Mouse (Mus musculus) heart, postnatal 0 days (tissue): ENCODE data around the gene Krt33a. TPM values are rescaled to one million over a fixed set of nuclear protein-coding genes. Genes with fewer than 3 reads are reported as not detected.

ENCODE experiments used
- ATAC-seq: fragments of 200-750 bp; cut with Nextera tagmentation; 2 replicates; pipeline ENCODE4 v1.8.0; 2017; ENCODE audit warnings: low read depth, moderate number of reproducible peaks, moderate library complexity; ENCODE audit not compliant: insufficient read depth
- DNase-seq: peaks from one replicate; pipeline ENCODE4 v3.0.0-alpha.2; 2016; ENCODE audit warnings: low spot score
- H3K27ac ChIP-seq: fragments of 300-500 bp; sonication (generic); 2 replicates; pipeline ENCODE4 v1.5.1; 2014; ENCODE audit warnings: low read depth, mild to moderate bottlenecking
- H3K27me3 ChIP-seq: fragments of 300-500 bp; sonication (generic); 2 replicates; pipeline ENCODE4 v1.6.1; 2014; ENCODE audit warnings: low read length, mixed read lengths; ENCODE audit not compliant: control insufficient read depth, insufficient read depth
- H3K36me3 ChIP-seq: fragments of 300-500 bp; sonication (generic); replicated peaks from 2 replicates; pipeline ENCODE4 v1.6.1; 2014; ENCODE audit warnings: low read length, mixed read lengths; ENCODE audit not compliant: control insufficient read depth, insufficient read depth
- H3K4me1 ChIP-seq: fragments of 300-500 bp; sonication (generic); 2 replicates; pipeline ENCODE4 v1.6.1; 2014; ENCODE audit warnings: antibody characterized with exemption; ENCODE audit not compliant: control insufficient read depth, insufficient read depth
- H3K4me2 ChIP-seq: fragments of 300-500 bp; sonication (generic); 2 replicates; pipeline ENCODE4 v1.6.1; 2014; ENCODE audit warnings: low read depth, mild to moderate bottlenecking, low read length, moderate library complexity
- H3K4me3 ChIP-seq: fragments of 300-500 bp; sonication (generic); 2 replicates; pipeline ENCODE4 v1.5.1; 2014; ENCODE audit warnings: low read depth, low read length
- H3K9ac ChIP-seq: fragments of 300-500 bp; sonication (generic); replicated peaks from 2 replicates; pipeline ENCODE4 v1.6.1; 2014; ENCODE audit warnings: low read depth, low read length, mixed read lengths
- H3K9me3 ChIP-seq: fragments of 300-500 bp; sonication (generic); replicated peaks from 2 replicates; pipeline ENCODE4 v1.6.1; 2016; ENCODE audit warnings: low read length; ENCODE audit not compliant: control insufficient read depth
- CTCF ChIP-seq: IDR thresholded peaks from 2 replicates; pipeline ENCODE4 v1.5.1; 2016; ENCODE audit warnings: antibody characterized with exemption, control low read depth, low read depth
- EP300 ChIP-seq: IDR thresholded peaks from 2 replicates; pipeline ENCODE4 v1.6.1; 2016; ENCODE audit warnings: antibody characterized with exemption, low read depth
- WGBS: fragments of 180-500 bp; shearing (Covaris S2); extraction: QIAGEN DNeasy Blood & Tissue Kit; methylation state at CpG from one replicate; pipeline ENCODE4 v1.1.7; 2014; 5-methylcytosine and 5-hydroxymethylcytosine counted together
- polyA plus RNA-seq: library from polyadenylated mRNA; unstranded; fragments of >200 nt; fragmentation: Nextera tagmentation; extraction: Ambion mirVana; gene quantifications from 2 replicates; pipeline ENCODE4 v1.2.1, GENCODE M21; 2015
- total RNA-seq: library from RNA; depleted of rRNA; stranded (reverse); fragments of >200 nt; gene quantifications from 2 replicates; pipeline ENCODE4 v1.2.3, GENCODE M21; 2014; ENCODE audit warnings: low replicate concordance

Krt33a gene
- total and polyA plus RNA-seq, 2 experiments from 2014 or later, result not detected

DNA sequence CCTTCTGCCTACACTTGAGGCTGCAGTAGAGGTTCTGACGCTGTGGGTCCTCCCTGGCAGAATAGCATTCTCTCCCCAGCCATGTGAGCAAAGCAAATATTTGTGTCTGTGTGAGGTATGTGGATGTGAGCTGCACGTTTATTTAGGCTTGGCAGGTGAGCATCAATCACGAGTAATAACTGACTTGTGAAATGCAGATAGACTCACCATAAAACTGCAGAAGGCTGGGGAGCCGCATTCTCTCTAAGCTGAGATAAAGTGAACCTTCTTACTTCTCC, 21.7 kb downstream of the Krt33a start:
- DNase-seq (no peak), ATAC-seq (no peak)
- Histone ChIP-seq H3K27me3 (peaks cover 24% of the 10 kb centered on the region; the same call in 1 of the 2 replicates), H3K9me3 (no peaks in the 10 kb centered on the region), H3K27ac (no peak overlapping the region), H3K4me1 (no peaks in the 10 kb centered on the region), H3K4me2 (no peak overlapping the region), H3K4me3 (no peak overlapping the region), H3K36me3 (no peaks in the 10 kb centered on the region), H3K9ac (no peak overlapping the region)
- 56% methylated on average over 4 of the region's 4 CpGs for WGBS
- no peak for TF ChIP-seq EP300
- TF ChIP-seq CTCF, result no peak

DNA sequence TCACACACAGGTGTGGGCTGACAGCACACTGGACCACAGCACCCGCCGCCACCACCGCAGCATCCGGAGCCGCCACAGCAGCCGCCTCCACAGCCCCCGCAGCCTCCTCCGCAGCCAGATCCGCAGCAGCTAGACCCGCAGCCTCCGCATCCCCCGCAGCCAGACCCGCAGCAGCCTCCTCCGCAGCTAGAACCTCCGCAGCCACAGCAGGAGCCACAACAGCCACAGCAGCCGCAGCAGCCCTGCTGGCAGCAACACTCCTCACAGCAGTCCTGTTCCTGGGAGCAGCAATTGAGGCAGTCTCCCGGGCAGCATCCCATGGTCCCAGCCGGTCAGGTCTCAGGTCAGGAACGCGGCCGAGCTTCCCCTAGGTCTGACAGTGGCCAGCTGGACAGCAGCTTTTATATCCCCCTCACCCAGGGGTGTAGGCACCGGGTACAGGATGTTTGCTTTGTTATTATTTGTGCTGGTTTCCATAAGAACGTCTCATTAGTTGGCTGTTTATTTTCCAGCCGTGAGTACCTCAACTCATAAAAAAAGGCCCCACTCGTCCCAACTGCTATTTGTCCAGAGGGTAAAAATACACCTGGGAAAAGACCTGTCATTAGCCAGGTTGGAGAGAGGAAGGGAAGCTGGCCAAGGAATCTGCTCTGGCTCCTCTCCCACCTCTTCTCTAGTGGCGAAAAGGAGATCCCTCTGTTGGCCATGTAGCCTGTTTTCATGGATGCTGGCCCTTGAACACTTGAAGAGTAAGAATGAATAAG, 22.2 kb downstream of the Krt33a start, which contains the start of gene Krtap17-1:
TSS of gene Krtap17-1 (minus strand) at position 375 of the 764 bp plus-strand sequence.
- Histone ChIP-seq H3K4me3 (no peak within 1 kb of the TSS), H3K4me2 (no peak within 1 kb of the TSS), H3K27ac (no peak within 1 kb of the TSS), H3K4me1 (no peaks in the 10 kb centered on the region), H3K9me3 (no peaks in the 10 kb centered on the region), H3K27me3 (peaks cover 24% of the 10 kb centered on the region; the same call in 1 of the 2 replicates), H3K36me3 (no peaks in the 10 kb centered on the region), H3K9ac (no peak within 1 kb of the TSS)
- WGBS, result 21% methylated on average over 26 of the region's 26 CpGs
- ATAC-seq (no peak), DNase-seq (no peak)
- TF ChIP-seq EP300, result no peak
- no peak for TF ChIP-seq CTCF

DNA sequence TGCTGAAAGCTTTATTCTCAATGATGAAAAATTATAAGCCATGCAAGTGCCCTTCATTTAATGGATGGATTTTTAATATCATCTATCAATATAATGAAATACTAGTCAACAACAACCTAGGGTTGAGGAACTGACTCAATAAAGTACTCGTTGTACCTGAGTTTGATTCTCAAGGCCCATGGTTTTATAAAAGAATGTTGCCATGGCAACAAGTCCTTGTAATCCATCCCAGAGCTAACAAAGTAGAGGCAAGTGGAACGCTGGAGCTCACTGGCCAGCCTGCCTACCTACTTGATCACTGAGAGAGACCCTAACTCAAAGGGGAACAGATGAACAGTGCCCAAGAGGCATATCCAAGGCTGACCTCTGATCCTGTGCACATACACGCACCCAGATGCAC, 25.4 kb downstream of the Krt33a start:
- H3K4me1 ChIP-seq, result no peaks in the 10 kb centered on the region
- no peaks in the 10 kb centered on the region for H3K36me3 ChIP-seq
- WGBS, result 77% methylated on average over 3 of the region's 3 CpGs
- ATAC-seq, result no peak
- no peak for DNase-seq
- no peak overlapping the region for H3K4me3 ChIP-seq
- H3K4me2 ChIP-seq, result no peak overlapping the region
- H3K9ac ChIP-seq, result no peak overlapping the region
- no peak for TF ChIP-seq CTCF
- no peak for TF ChIP-seq EP300
- H3K9me3 ChIP-seq, result no peaks in the 10 kb centered on the region
- H3K27ac ChIP-seq, result no peak overlapping the region
- peaks cover 17% of the 10 kb centered on the region; the same call in 1 of the 2 replicates for H3K27me3 ChIP-seq

DNA sequence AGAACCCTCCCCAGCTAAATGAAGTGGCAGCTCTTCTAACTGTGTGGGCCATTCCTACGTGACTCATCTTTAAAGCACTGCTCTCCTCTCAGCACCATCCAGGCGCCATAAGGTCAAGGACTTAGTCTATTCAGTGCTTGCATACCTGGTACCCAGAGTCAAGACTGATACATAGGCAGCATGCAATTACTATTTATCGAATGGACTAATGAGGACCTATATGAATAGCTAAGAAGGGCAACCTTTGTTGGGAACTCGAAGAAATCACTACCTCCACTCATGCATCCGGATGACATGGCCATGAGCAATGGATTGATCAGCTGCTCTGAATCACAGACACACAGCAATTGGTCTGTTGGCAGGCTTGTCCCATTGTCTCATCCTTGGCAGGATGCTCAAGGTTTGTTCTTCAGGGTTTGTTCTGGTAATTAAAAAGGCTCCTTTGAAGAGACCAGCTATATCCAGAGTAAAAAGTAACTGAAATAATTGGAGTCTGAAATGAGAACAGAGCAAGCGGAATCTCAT, 26.1 kb downstream of the Krt33a start:
- Histone ChIP-seq H3K4me2 (no peak overlapping the region), H3K4me3 (no peak overlapping the region), H3K9ac (no peak overlapping the region), H3K27ac (no peak overlapping the region), H3K27me3 (peaks cover 17% of the 10 kb centered on the region; the same call in 1 of the 2 replicates), H3K4me1 (no peaks in the 10 kb centered on the region), H3K36me3 (no peaks in the 10 kb centered on the region), H3K9me3 (no peaks in the 10 kb centered on the region)
- TF ChIP-seq EP300 (no peak), CTCF (no peak)
- DNase-seq (no peak), ATAC-seq (no peak)
- WGBS, result 65% methylated on average over 6 of the region's 6 CpGs

DNA sequence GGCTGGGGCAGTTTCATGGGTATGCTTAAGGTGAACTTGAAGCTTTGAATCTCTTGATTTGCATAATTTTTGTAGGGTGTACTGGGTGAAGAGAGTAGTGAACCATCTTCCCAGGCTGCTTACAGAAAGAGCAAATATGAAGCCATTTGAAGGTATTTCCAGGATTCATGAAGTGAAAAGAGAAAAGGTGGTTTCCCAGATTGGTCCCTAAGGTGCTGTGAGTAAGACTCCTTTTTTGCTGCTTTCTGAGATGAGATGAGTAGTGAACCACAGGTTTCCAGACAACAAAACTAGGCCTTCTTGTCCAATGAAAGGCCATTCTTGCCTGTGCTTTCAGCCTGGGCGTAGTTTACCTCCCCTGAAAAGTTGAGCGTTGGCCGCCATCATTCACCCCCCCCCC, 27.5 kb downstream of the Krt33a start:
- Histone ChIP-seq H3K27ac (no peak overlapping the region), H3K27me3 (peaks cover 12% of the 10 kb centered on the region; the same call in 1 of the 2 replicates), H3K4me3 (no peak overlapping the region), H3K9ac (no peak overlapping the region), H3K9me3 (no peaks in the 10 kb centered on the region), H3K4me2 (no peak overlapping the region), H3K4me1 (no peaks in the 10 kb centered on the region), H3K36me3 (no peaks in the 10 kb centered on the region)
- ATAC-seq, result no peak
- DNase-seq, result no peak
- TF ChIP-seq CTCF (no peak), EP300 (no peak)
- 84% methylated on average over 3 of the region's 3 CpGs for WGBS
